Comparison of ENCODE assay signal across 9 mouse cellular contexts in genomic region chr15:85505118-85505925, GRCm38 (mm10). TPM values are rescaled to one million over a fixed set of nuclear protein-coding genes. Genes with fewer than 3 reads are reported as not detected.
DNase-seq lines count a peak whose midpoint lies in the region; ATAC-seq lines count a peak whose summit lies in the region.
"Had no signal": no experiment of that assay in that cellular context is flagged by ENCODE, and none has a peak within 500 bp of the region (broad histone marks: within the 10 kb centered on the region; RNA-seq: fewer than 3 reads in every experiment).

No protein-coding gene starts in this region.

- no peak overlapping the region for H3K4me3 ChIP-seq in hindbrain, embryonic 14.5 days (replicated peaks; ENCODE audit: low read length)
- H3K4me3 ChIP-seq in neural tube, embryonic 14.5 days (ENCODE audit: low read depth, low read length): no peak overlapping the region

- H3K4me2 ChIP-seq in hindbrain, embryonic 14.5 days (replicated peaks): no peak overlapping the region
- no peak overlapping the region for H3K4me2 ChIP-seq in neural tube, embryonic 14.5 days (ENCODE audit: low read depth, low read length)

- no peaks in the 10 kb centered on the region for H3K36me3 ChIP-seq in hindbrain, embryonic 14.5 days (replicated peaks; ENCODE audit: control insufficient read depth, insufficient read depth)
- H3K36me3 ChIP-seq in neural tube, embryonic 14.5 days (ENCODE audit: control insufficient read depth, insufficient read depth, low read length): no peaks in the 10 kb centered on the region

- H3K27me3 ChIP-seq in hindbrain, embryonic 14.5 days (ENCODE audit: control insufficient read depth, insufficient read depth, low read length): no peaks in the 10 kb centered on the region
- H3K27me3 ChIP-seq in neural tube, embryonic 14.5 days (ENCODE audit: control insufficient read depth, insufficient read depth, low read length): no peaks in the 10 kb centered on the region

- no peaks in the 10 kb centered on the region for H3K9me3 ChIP-seq in hindbrain, embryonic 14.5 days (ENCODE audit: control insufficient read depth, low read length)
- no peaks in the 10 kb centered on the region for H3K9me3 ChIP-seq in neural tube, embryonic 14.5 days (ENCODE audit: control insufficient read depth, low read length)

- H3K4me1 ChIP-seq in hindbrain, embryonic 14.5 days (replicated peaks; ENCODE audit: control insufficient read depth, insufficient read depth, low read length): peaks cover 9% of the 10 kb centered on the region
- H3K4me1 ChIP-seq in neural tube, embryonic 14.5 days (ENCODE audit: control insufficient read depth, insufficient read depth, low read length): 0 out of 2 replicates have a peak, but pooled peaks cover 6% of the 10 kb centered on the region

- WGBS in hindbrain, embryonic 14.5 days: 32% methylated on average over 14 of the region's 14 CpGs
- whole genome bisulfite sequencing in neural tube, embryonic 14.5 days: 25% methylated on average over 14 of the region's 14 CpGs

- H3K27ac ChIP-seq in hindbrain, embryonic 14.5 days: no peak overlapping the region
- H3K27ac ChIP-seq in neural tube, embryonic 14.5 days (ENCODE audit: low read depth, low read length): peak overlapping the region; percentile 39

- ATAC-seq in hindbrain, embryonic 14.5 days (ENCODE audit: low FRiP score): peak; percentile 61
- peak; percentile 57; the same call in 1 of the 2 replicates for ATAC-seq in neural tube, embryonic 14.5 days (ENCODE audit: low read depth)

- DNase-seq in cerebellum, postnatal 25 days: peak; percentile 36 to 52
- no peak for DNase-seq in cerebellum, adult 11 months
- peak; percentile 64 for DNase-seq in urinary bladder, postnatal 14 days (ENCODE audit: low spot score)
- no peak for DNase-seq in urinary bladder, postnatal 10 days (ENCODE audit: low spot score)
- DNase-seq in hindbrain, embryonic 14.5 days (ENCODE audit: low spot score): peak; percentile 36
- DNase-seq in embryo, embryonic 10.5 days (ENCODE audit: low spot score): no peak
- no peak for DNase-seq in spleen, postnatal 4 days (ENCODE audit: low spot score in 2 of 2)

- H3K9ac ChIP-seq in hindbrain, embryonic 14.5 days: no peak overlapping the region; the same call in 1 of the 2 replicates
- no peak overlapping the region for H3K9ac ChIP-seq in neural tube, embryonic 14.5 days (replicated peaks; ENCODE audit: low read depth, low read length)

RNA-seq across cellular contexts. Expression of gene 7530416G11Rik, which starts 2.3 kb away (rescaled TPM):
- polyA plus RNA-seq in hindbrain, embryonic 14.5 days (2014; fragmentation: Nextera tagmentation; extraction: Ambion mirVana): not detected in 2 replicates
- polyA plus RNA-seq in neural tube, embryonic 14.5 days (2014; fragmentation: Nextera tagmentation; extraction: Ambion mirVana): not detected in 2 replicates
- polyA plus RNA-seq: liver, adult 2 months had no signal

Comparison
In these comparisons a context has a peak if more than half of its experiments do, and no peak if none do; other contexts are left out.
1. DNase-seq: peak in cerebellum, postnatal 25 days (2 of 2), urinary bladder, postnatal 14 days (single experiment) and hindbrain, embryonic 14.5 days (single experiment); none in cerebellum, adult 11 months (single experiment), urinary bladder, postnatal 10 days (single experiment), embryo, embryonic 10.5 days (single experiment) and spleen, postnatal 4 days (0 of 2).